Mouse (Mus musculus) heart, embryonic 10.5 days (tissue): ENCODE measurements around the gene Gm11020. TPM values are rescaled to one million over a fixed set of nuclear protein-coding genes. Genes with fewer than 3 reads are reported as not detected.

Source experiments
- DNase-seq: peaks from one replicate; pipeline ENCODE4 v3.0.0-alpha.2; 2017; ENCODE audit warnings: low spot score
- H3K27ac ChIP-seq: fragments of 300-500 bp; sonication (generic); 2 replicates; pipeline ENCODE4 v1.5.1; 2016; ENCODE audit warnings: mild to moderate bottlenecking
- H3K27me3 ChIP-seq: fragments of 300-500 bp; sonication (generic); 2 replicates; pipeline ENCODE4 v1.6.1; 2016; ENCODE audit warnings: mild to moderate bottlenecking; ENCODE audit not compliant: poor library complexity, insufficient read depth, severe bottlenecking
- H3K36me3 ChIP-seq: fragments of 300-500 bp; sonication (generic); 2 replicates; pipeline ENCODE4 v1.6.1; 2016; ENCODE audit warnings: mild to moderate bottlenecking, moderate library complexity
- H3K4me1 ChIP-seq: fragments of 300-500 bp; sonication (generic); 2 replicates; pipeline ENCODE4 v1.6.1; 2016; ENCODE audit warnings: mild to moderate bottlenecking
- H3K4me3 ChIP-seq: fragments of 300-500 bp; sonication (generic); 2 replicates; pipeline ENCODE4 v1.5.1; 2016; ENCODE audit warnings: mild to moderate bottlenecking, moderate library complexity
- H3K9me3 ChIP-seq: fragments of 300-500 bp; sonication (generic); 2 replicates; pipeline ENCODE4 v1.6.1; 2016; ENCODE audit warnings: mild to moderate bottlenecking, moderate library complexity
- WGBS: fragments of 180-500 bp; shearing (Covaris S2); methylation state at CpG from one replicate; pipeline ENCODE4 v1.1.7; 2016; 5-methylcytosine and 5-hydroxymethylcytosine counted together
- polyA plus RNA-seq: library from polyadenylated mRNA; unstranded; fragments of >200 nt; fragmentation: Nextera tagmentation; extraction: Ambion mirVana; gene quantifications from 2 replicates; pipeline ENCODE4 v1.2.1, GENCODE M21; 2016

Gene Gm11020
- polyA plus RNA-seq, 1 experiment from 2014 or later, result not detected

GRCm38 (mm10) chr8:104350047-104350446 lies 28.7 kb downstream of the Gm11020 start:
- Histone ChIP-seq H3K27ac (no peak overlapping the region), H3K4me3 (no peak overlapping the region), H3K9me3 (no peaks in the 10 kb centered on the region), H3K27me3 (no peaks in the 10 kb centered on the region), H3K36me3 (peaks cover 47% of the 10 kb centered on the region), H3K4me1 (peaks cover 15% of the 10 kb centered on the region)
- 85% methylated on average over 13 of the region's 13 CpGs for WGBS
- no peak for DNase-seq

DNA sequence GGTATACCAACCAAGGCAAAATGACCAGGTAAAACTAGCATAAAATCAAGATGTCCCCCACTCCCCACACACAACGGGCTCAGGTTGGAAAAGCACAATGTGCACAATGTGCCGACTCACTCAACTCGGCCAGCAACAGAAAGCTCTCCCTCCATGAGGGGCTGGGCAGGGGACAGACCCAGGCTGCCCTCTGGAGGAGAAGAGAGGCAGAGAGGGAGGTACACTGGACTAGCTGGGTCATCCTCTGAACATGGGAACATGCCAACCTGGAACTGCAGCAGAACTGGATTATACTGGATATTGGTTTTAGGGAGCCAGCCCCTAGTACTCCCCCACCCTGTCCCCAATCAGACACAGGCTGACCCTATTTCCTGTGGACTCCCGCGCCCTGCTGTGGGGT lies 31.8 kb downstream of the Gm11020 start:
- Histone ChIP-seq H3K9me3 (no peaks in the 10 kb centered on the region), H3K27ac (no peak overlapping the region), H3K36me3 (peaks cover 31% of the 10 kb centered on the region; the same call in 1 of the 2 replicates), H3K27me3 (no peaks in the 10 kb centered on the region), H3K4me3 (no peak overlapping the region), H3K4me1 (peaks cover 4% of the 10 kb centered on the region; the same call in 1 of the 2 replicates)
- DNase-seq, result no peak
- 54% methylated on average over 5 of the region's 5 CpGs for WGBS

DNA sequence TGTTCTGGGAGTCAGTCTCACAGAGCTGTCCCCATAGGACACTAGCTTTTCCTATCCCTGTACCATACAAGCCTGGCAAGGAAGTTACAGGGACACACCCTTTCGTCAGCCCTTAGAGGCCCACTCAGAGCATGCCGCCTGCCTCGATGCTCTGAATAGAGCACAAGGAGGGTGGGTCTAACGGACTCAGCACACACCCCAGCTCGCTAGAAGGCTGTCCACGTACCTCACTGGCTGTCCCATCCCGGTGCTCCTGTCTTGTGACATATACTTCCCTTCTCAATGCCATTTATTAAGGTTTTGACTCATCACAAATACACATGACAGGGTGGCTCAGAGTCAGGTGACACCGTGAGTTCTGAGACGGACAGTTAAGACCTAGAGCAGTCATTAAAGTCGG lies 33.1 kb downstream of the Gm11020 start:
- Histone ChIP-seq H3K27ac (no peak overlapping the region), H3K36me3 (peaks cover 31% of the 10 kb centered on the region; the same call in 1 of the 2 replicates)
- 89% methylated on average over 10 of the region's 10 CpGs for WGBS

GRCm38 (mm10) chr8:104358637-104359036 lies 37.3 kb downstream of the Gm11020 start:
- no peak for DNase-seq
- Histone ChIP-seq H3K36me3 (peaks cover 29% of the 10 kb centered on the region; the same call in 1 of the 2 replicates), H3K27me3 (no peaks in the 10 kb centered on the region), H3K27ac (no peak overlapping the region), H3K9me3 (no peaks in the 10 kb centered on the region), H3K4me3 (no peak overlapping the region), H3K4me1 (peaks cover 13% of the 10 kb centered on the region)
- 91% methylated on average over 3 of the region's 3 CpGs for WGBS

More for the DNA sequence above, 33.1 kb downstream of the Gm11020 start:
- H3K27me3 ChIP-seq, result no peaks in the 10 kb centered on the region
- no peak overlapping the region for H3K4me3 ChIP-seq
- H3K4me1 ChIP-seq, result peaks cover 5% of the 10 kb centered on the region; the same call in 1 of the 2 replicates
- no peaks in the 10 kb centered on the region for H3K9me3 ChIP-seq
- no peak for DNase-seq

- Histone ChIP-seq H3K27me3 (no peaks in the 10 kb centered on the region), H3K4me3 (no peak overlapping the region), H3K27ac (no peak overlapping the region), H3K4me1 (peaks cover 13% of the 10 kb centered on the region), H3K36me3 (peaks cover 21% of the 10 kb centered on the region; the same call in 1 of the 2 replicates), H3K9me3 (no peaks in the 10 kb centered on the region)
- no peak for DNase-seq
- 80% methylated on average over 15 of the region's 15 CpGs for WGBS
Observed at GRCm38 (mm10) chr8:104359778-104360456, 38.5 kb downstream of the Gm11020 start.

DNA sequence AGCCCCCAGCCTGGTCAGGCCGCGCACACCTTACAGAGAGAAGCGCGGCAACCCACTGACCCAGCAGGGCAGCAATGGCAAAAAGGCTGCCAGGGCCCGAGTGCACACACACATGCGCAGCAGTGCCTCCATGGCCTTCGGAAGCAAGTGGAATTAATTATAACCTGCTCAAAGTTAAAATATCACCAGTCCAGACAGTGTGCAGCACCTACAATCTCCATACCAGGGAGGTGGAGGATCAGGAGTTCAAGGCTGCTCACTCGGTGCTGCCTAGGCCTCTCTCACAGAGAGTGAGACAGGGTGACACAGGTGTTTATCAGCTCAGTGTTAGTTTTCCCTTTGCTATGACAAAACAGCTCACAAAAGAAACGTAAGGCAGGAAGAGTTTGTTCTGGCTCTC lies 44.3 kb downstream of the Gm11020 start:
- WGBS, result 87% methylated on average over 9 of the region's 9 CpGs
- Histone ChIP-seq H3K27me3 (no peaks in the 10 kb centered on the region), H3K9me3 (no peaks in the 10 kb centered on the region), H3K4me1 (peaks cover 5% of the 10 kb centered on the region; the same call in 1 of the 2 replicates), H3K36me3 (peaks cover 13% of the 10 kb centered on the region; the same call in 1 of the 2 replicates), H3K4me3 (no peak overlapping the region), H3K27ac (no peak overlapping the region)
- no peak for DNase-seq

- H3K9me3 ChIP-seq, result no peaks in the 10 kb centered on the region
- peaks cover 5% of the 10 kb centered on the region; the same call in 1 of the 2 replicates for H3K4me1 ChIP-seq
- WGBS, result 74% methylated on average over 5 of the region's 5 CpGs
- H3K4me3 ChIP-seq, result no peak overlapping the region
- H3K27ac ChIP-seq, result no peak overlapping the region
- H3K36me3 ChIP-seq, result peaks cover 12% of the 10 kb centered on the region; the same call in 1 of the 2 replicates
- no peaks in the 10 kb centered on the region for H3K27me3 ChIP-seq
- DNase-seq, result no peak
Observed at GRCm38 (mm10) chr8:104367398-104367797, 46.0 kb downstream of the Gm11020 start.

DNA sequence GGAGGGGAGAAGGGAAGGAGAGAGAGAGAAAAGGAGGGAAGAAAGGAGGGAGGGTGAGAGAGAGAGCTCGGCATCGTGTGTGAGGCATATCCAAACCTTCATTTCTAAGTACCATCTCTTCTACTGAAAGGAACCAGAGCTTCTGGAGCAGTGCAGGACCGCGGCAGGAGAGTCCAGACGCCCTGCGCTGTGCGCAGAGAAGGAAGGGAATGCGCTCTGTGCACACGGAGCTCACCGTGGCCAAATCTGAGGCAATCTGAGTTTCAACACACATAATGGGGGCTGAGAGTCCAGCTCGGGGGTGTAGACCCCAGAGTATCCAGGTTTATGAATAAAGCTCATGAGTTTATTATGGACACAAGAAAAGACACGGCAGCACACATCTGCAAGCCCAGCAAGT lies 48.2 kb downstream of the Gm11020 start:
- H3K27ac ChIP-seq, result no peak overlapping the region
- no peak for DNase-seq
- peaks cover 9% of the 10 kb centered on the region; the same call in 1 of the 2 replicates for H3K36me3 ChIP-seq
- H3K4me1 ChIP-seq, result peaks cover 14% of the 10 kb centered on the region
- H3K4me3 ChIP-seq, result no peak overlapping the region
- H3K27me3 ChIP-seq, result no peaks in the 10 kb centered on the region
- no peaks in the 10 kb centered on the region for H3K9me3 ChIP-seq
- 84% methylated on average over 12 of the region's 12 CpGs for WGBS

GRCm38 (mm10) chr8:104370071-104370470 lies 48.7 kb downstream of the Gm11020 start:
- H3K4me1 ChIP-seq, result peaks cover 19% of the 10 kb centered on the region
- peaks cover 9% of the 10 kb centered on the region; the same call in 1 of the 2 replicates for H3K36me3 ChIP-seq
- WGBS, result 76% methylated on average over 6 of the region's 6 CpGs
- H3K27me3 ChIP-seq, result no peaks in the 10 kb centered on the region
- H3K9me3 ChIP-seq, result no peaks in the 10 kb centered on the region
- H3K4me3 ChIP-seq, result no peak overlapping the region
- no peak overlapping the region for H3K27ac ChIP-seq
- no peak for DNase-seq

DNA sequence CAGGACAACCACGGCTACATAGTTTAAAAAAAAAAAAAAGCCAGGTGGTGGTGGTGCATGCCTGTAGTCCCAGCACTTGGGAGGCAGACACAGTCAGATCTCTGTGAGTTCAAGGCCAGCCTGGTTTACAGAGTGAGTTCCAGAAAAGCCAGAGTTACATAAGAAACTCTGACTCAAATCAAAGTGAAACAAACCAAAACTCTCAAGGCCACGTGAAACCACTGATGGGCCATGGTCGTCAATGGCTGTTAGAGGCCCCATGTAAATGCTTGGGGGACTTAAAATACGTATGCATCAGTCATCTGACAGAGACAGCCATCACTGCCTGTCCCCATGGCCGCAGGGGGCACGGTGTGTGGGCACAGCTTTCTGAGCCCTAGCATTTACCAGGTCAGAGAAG lies 49.8 kb downstream of the Gm11020 start:
- Histone ChIP-seq H3K27me3 (no peaks in the 10 kb centered on the region), H3K9me3 (no peaks in the 10 kb centered on the region), H3K36me3 (peaks cover 4% of the 10 kb centered on the region; the same call in 1 of the 2 replicates), H3K27ac (no peak overlapping the region), H3K4me3 (no peak overlapping the region), H3K4me1 (peaks cover 26% of the 10 kb centered on the region)
- DNase-seq, result no peak
- 82% methylated on average over 6 of the region's 6 CpGs for WGBS

Other genes starting within 250 kb of the Gm11020 start
- gene Cdh5, start 219.9 kb upstream of the Gm11020 start, polyA plus RNA-seq, result 34.1 and 40.4 TPM in 2 replicates
- 0.07 and 0.23 TPM in 2 replicates for gene Bean1, start 151.1 kb upstream of the Gm11020 start, polyA plus RNA-seq
- gene Tk2, start 73.0 kb upstream of the Gm11020 start, polyA plus RNA-seq, result 13.0 and 17.3 TPM in 2 replicates
- 31.1 and 36.2 TPM in 2 replicates for gene Cklf, start 70.7 kb upstream of the Gm11020 start, polyA plus RNA-seq
- gene Cmtm2a, start 28.4 kb upstream of the Gm11020 start, polyA plus RNA-seq, result not detected in 2 replicates
- gene Gm45711, start 11.5 kb upstream of the Gm11020 start, polyA plus RNA-seq, result not detected in 2 replicates
- not detected in 2 replicates for gene Cmtm1, start 11.4 kb upstream of the Gm11020 start, polyA plus RNA-seq
- gene Cmtm2b, start 663 bp downstream of the Gm11020 start, polyA plus RNA-seq, result not detected in 2 replicates
- 86.9 and 103 TPM in 2 replicates for gene Cmtm3, start 17.8 kb downstream of the Gm11020 start, polyA plus RNA-seq
- gene Cmtm4, start 74.2 kb downstream of the Gm11020 start, polyA plus RNA-seq, result 1.1 and 1.7 TPM in 2 replicates
- 50.8 and 58.6 TPM in 2 replicates for gene Dync1li2, start 121.5 kb downstream of the Gm11020 start, polyA plus RNA-seq
- gene Terb1, start 188.3 kb downstream of the Gm11020 start, polyA plus RNA-seq, result 0.16 and 0.21 TPM in 2 replicates
- 91.2 and 95.6 TPM in 2 replicates for gene Nae1, start 213.1 kb downstream of the Gm11020 start, polyA plus RNA-seq
- 0.90 and 2.3 TPM in 2 replicates for gene Car7, start 213.1 kb downstream of the Gm11020 start, polyA plus RNA-seq